29 mouse cellular contexts compared by ENCODE assay signal in genomic region chr13:57291737-57292490, GRCm38 (mm10).
DNase-seq lines count a peak whose midpoint lies in the region; ATAC-seq lines count a peak whose summit lies in the region.
"Had no signal": no experiment of that assay in that cellular context is flagged by ENCODE, and none has a peak within 500 bp of the region (broad histone marks: within the 10 kb centered on the region; RNA-seq: fewer than 3 reads in every experiment).

No protein-coding gene starts in this region.

- H3K4me3 ChIP-seq in hindbrain, embryonic 16.5 days (ENCODE audit: low read length), result no peak overlapping the region
- no peak overlapping the region for H3K4me3 ChIP-seq in hindbrain, embryonic 10.5 days
- H3K4me3 ChIP-seq: hindbrain, embryonic 13.5 days; kidney, embryonic 15.5 days; limb, embryonic 10.5 days; limb, embryonic 15.5 days; liver, embryonic 13.5 days; megakaryocyte, embryonic 14.5 days; midbrain, embryonic 12.5 days had no signal

- H3K9me3 ChIP-seq in hindbrain, embryonic 16.5 days (ENCODE audit: control insufficient read depth, low read length), result no peaks in the 10 kb centered on the region
- H3K9me3 ChIP-seq in hindbrain, embryonic 10.5 days, result no peaks in the 10 kb centered on the region
- H3K9me3 ChIP-seq: hindbrain, embryonic 13.5 days; kidney, embryonic 15.5 days; limb, embryonic 10.5 days; limb, embryonic 15.5 days; liver, embryonic 13.5 days; midbrain, embryonic 12.5 days had no signal

- no peak overlapping the region for H3K4me2 ChIP-seq in hindbrain, embryonic 16.5 days (ENCODE audit: low read length)
- H3K4me2 ChIP-seq: heart, embryonic 11.5 days; hindbrain, embryonic 13.5 days; kidney, embryonic 15.5 days; limb, embryonic 15.5 days; liver, embryonic 13.5 days; midbrain, embryonic 12.5 days had no signal

- no peaks in the 10 kb centered on the region for H3K36me3 ChIP-seq in hindbrain, embryonic 16.5 days (ENCODE audit: control insufficient read depth, insufficient read depth, low read length)
- H3K36me3 ChIP-seq in hindbrain, embryonic 10.5 days, result no peaks in the 10 kb centered on the region
- H3K36me3 ChIP-seq: hindbrain, embryonic 13.5 days; kidney, embryonic 15.5 days; limb, embryonic 10.5 days; limb, embryonic 15.5 days; liver, embryonic 13.5 days; midbrain, embryonic 12.5 days had no signal

- DNase-seq in cerebellum, postnatal 14 days, result peak; percentile 37 to 65
- no peak for DNase-seq in cerebellum, postnatal 36 days
- no peak for DNase-seq in hindbrain, embryonic 10.5 days (ENCODE audit: low spot score)
- peak; percentile 85 for DNase-seq in retina, postnatal 1 day
- no peak for DNase-seq in retina, embryonic 14.5 days (ENCODE audit: low spot score)
- DNase-seq in embryo, embryonic 9.5 days (ENCODE audit: extremely low spot score), result no peak
- DNase-seq: adrenal gland, postnatal 10 days; cerebellum, adult 8-10 months; gastrocnemius, postnatal 10 days; heart, postnatal 36 days; kidney, adult 18-20 months; kidney, postnatal 25 days; liver, embryonic 13.5 days; lung, adult 18-20 months; lung, postnatal 4 days; right cerebral cortex, adult 18-20 months; right cerebral cortex, postnatal 4 days; thymus, adult 2 months; thymus, postnatal 36 days had no signal

- WGBS in hindbrain, embryonic 16.5 days, result 65% methylated on average over 9 of the region's 9 CpGs
- WGBS in hindbrain, embryonic 10.5 days, result 87% methylated on average over 9 of the region's 9 CpGs

- no peak overlapping the region for H3K27ac ChIP-seq in hindbrain, embryonic 16.5 days (ENCODE audit: low read depth, low read length)
- no peak overlapping the region for H3K27ac ChIP-seq in hindbrain, embryonic 10.5 days
- H3K27ac ChIP-seq: hindbrain, embryonic 13.5 days; kidney, embryonic 15.5 days; limb, embryonic 10.5 days; limb, embryonic 15.5 days; liver, embryonic 13.5 days; midbrain, embryonic 12.5 days had no signal

- ATAC-seq in hindbrain, embryonic 16.5 days, result peak; percentile 42; the same call in 1 of the 2 replicates
- ATAC-seq: lung, postnatal 0 days; Patski had no signal

- H3K27me3 ChIP-seq in hindbrain, embryonic 16.5 days (replicated peaks; ENCODE audit: control insufficient read depth, insufficient read depth, low read length), result no peaks in the 10 kb centered on the region
- no peaks in the 10 kb centered on the region for H3K27me3 ChIP-seq in hindbrain, embryonic 10.5 days (ENCODE audit: insufficient read depth, poor library complexity, severe bottlenecking)
- H3K27me3 ChIP-seq: hindbrain, embryonic 13.5 days; kidney, embryonic 15.5 days; limb, embryonic 15.5 days; liver, embryonic 13.5 days; megakaryocyte, embryonic 14.5 days; midbrain, embryonic 12.5 days; Patski had no signal

- no peak overlapping the region for H3K9ac ChIP-seq in hindbrain, embryonic 16.5 days (ENCODE audit: low read depth, low read length)
- H3K9ac ChIP-seq: hindbrain, embryonic 13.5 days; kidney, embryonic 15.5 days; limb, embryonic 15.5 days; liver, embryonic 13.5 days; midbrain, embryonic 12.5 days had no signal

- H3K4me1 ChIP-seq in hindbrain, embryonic 16.5 days (ENCODE audit: control insufficient read depth, insufficient read depth, low read depth, low read length), result no peaks in the 10 kb centered on the region
- no peaks in the 10 kb centered on the region for H3K4me1 ChIP-seq in hindbrain, embryonic 10.5 days (replicated peaks)
- H3K4me1 ChIP-seq: hindbrain, embryonic 13.5 days; kidney, embryonic 15.5 days; limb, embryonic 10.5 days; limb, embryonic 15.5 days; liver, embryonic 13.5 days; megakaryocyte, embryonic 14.5 days; midbrain, embryonic 12.5 days had no signal

Comparison
In these comparisons a context has a peak if more than half of its experiments do, and no peak if none do; other contexts are left out.
1. DNase-seq: peak in cerebellum, postnatal 14 days (2 of 2) and retina, postnatal 1 day (single experiment); none in cerebellum, postnatal 36 days (0 of 2), hindbrain, embryonic 10.5 days (single experiment), retina, embryonic 14.5 days (single experiment) and embryo, embryonic 9.5 days (single experiment).